Mouse (Mus musculus) testis, postnatal 14 days (tissue): Measurements from ENCODE around the gene Shroom3.

ENCODE experiments used
- DNase-seq: peaks from one replicate; pipeline ENCODE4 v3.0.0; 2021; ENCODE audit warnings: low spot score

The Shroom3 gene

DNA sequence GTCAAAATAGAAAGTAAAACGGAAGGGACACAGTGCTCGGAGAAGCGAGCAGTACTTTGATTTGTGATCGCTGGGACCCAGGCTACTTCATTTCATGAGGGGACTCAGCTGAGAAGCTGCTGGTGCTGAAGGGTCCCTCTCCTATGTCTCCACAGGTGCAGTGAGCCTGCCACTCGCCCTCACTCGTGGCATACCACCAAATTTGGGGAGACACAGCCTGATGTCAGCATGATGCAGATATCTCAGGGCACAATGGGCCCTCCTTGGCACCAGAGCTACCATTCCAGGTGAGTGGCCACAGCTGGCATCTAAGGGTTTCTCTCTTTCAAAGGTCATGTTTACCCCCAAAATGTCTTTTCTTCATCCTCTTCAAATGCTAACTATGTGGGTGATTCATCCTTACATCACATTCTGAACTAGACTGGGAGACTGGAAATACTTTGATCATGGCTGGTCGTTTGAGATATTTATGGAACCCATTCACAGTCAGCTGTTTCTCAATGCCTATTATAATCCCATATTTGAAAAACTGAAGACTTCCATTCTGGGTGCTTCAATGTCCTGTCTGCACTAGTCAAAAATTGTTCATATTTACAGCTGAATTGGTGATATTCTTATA lies 250.5 kb downstream of the Shroom3 start:
- no peak for DNase-seq

DNA sequence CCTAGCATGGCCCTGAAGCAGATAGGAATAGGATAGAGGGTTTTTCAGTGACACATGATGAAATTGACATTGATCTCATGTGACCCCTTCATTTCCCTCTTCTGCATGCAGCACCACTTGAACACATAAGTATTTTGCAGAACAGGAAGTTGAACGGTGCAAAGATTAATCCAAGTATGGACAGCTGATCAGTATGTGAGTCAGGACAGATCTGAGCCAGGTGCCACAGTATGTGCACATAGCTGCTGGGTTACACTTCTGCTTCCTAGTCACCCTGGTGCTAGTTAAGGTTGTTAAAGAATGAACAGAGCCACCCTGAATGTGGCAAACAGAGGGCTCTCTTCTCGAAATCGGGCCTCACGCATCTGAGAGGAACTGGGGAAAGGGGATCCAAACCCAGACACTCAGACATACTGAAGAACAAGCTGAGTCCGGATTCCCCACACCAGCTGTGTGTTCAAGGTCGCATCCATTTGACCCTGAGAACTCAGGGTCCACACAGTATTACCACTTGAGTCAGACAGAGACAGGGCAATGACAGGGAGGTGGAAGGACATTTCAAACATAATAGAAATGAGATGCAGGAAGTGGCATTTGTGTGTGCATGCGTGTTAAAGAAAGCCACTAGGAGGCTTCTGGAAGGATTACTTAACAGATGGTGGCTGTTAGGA lies 251.2 kb downstream of the Shroom3 start:
- DNase-seq = no peak

GRCm38 (mm10) chr5:92935883-92936282 lies 252.6 kb downstream of the Shroom3 start:
- no peak for DNase-seq

DNA sequence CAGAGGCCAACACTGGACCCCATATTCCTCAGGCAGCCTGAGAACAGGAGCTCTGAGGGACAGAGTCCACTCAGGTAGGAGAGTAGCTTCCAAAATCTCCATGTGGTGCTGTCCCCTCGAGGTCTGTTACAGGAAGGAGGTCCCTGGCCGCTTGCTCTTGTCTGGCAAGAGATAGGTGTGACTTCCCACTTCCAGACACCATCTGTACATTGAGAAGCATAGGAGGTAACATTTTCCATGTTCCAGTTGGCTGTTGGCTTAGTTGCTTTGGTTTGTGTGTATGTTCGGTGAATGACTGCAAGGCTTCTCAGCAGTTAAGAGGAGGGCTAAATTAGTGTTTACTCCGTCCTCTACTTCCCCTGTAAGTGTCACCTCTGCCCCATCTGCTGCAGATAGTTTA lies 254.5 kb downstream of the Shroom3 start:
- DNase-seq = no peak

- DNase-seq = no peak
These were observed 256.2 kb downstream of the Shroom3 start for GRCm38 (mm10) chr5:92939246-92939995.

DNA sequence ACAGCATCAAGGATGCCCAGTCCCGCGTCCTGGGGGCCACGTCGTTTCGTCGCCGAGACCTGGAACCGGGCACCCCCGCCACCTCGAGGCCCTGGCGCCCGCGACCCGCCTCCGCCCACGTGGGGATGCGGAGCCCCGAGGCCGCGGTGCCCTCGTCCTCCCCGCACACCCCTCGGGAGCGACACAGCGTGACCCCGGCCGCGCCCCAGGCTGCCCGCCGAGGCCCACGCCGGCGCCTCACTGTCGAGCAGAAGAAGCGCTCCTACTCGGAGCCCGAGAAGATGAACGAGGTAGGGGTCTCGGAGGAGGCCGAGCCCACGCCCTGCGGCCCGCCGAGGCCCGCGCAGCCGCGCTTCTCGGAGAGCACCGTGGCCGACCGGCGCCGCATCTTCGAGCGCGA lies 258.9 kb downstream of the Shroom3 start:
- no peak for DNase-seq

GRCm38 (mm10) chr5:92942577-92942976 lies 259.3 kb downstream of the Shroom3 start:
- DNase-seq = no peak

DNA sequence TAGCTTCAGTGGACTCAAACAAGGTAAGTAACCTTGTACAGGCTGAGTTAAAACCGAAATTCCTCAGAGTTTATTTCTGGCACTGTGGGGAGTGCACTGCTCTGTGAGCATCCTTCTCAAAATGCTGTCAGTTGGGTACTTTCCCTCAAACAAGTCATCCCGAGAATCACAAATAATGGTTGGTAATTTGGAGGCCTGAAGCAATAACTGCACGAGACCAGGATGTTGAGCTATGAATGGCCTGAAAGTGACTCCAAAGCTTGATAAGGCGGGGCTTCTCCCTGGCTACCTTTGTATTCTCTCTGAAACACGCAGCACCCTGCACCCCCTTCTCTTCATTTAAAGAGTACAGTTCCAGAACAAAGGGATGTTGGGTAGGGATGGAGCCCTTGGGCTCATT lies 261.6 kb downstream of the Shroom3 start:
- no peak for DNase-seq

- DNase-seq = no peak
These were observed 265.9 kb downstream of the Shroom3 start for GRCm38 (mm10) chr5:92948972-92949745.

GRCm38 (mm10) chr5:92950583-92950982 lies 267.3 kb downstream of the Shroom3 start:
- no peak for DNase-seq

- DNase-seq = no peak
These were observed 267.8 kb downstream of the Shroom3 start for GRCm38 (mm10) chr5:92951079-92951478.

GRCm38 (mm10) chr5:92953865-92954264 lies 270.6 kb downstream of the Shroom3 start:
- DNase-seq = no peak

GRCm38 (mm10) chr5:92954323-92954722 lies 271.1 kb downstream of the Shroom3 start:
- DNase-seq = peak; percentile 46

GRCm38 (mm10) chr5:92954827-92955475 lies 271.7 kb downstream of the Shroom3 start:
- no peak for DNase-seq

- no peak for DNase-seq
These were observed 276.1 kb downstream of the Shroom3 start for GRCm38 (mm10) chr5:92959287-92959686.

DNA sequence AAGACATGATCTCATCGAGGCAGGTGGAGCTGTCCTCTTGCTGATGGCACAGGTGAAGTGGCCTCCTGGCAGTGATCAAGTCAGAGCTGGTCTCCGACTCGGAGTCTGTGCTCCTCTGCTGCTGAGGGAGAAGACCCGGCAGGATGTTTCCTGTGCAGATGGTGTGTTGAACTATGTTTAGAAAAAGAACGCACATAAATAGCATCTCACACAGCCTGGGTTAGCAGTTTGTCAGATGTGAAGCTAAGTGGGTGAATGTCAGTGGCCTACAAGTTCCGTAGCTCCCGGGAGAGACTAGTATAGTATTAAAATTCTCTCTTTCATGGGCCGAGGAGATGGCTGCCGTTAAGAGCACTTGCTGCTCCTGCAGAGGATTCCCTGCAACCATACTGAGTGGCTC lies 276.5 kb downstream of the Shroom3 start:
- DNase-seq = no peak

DNA sequence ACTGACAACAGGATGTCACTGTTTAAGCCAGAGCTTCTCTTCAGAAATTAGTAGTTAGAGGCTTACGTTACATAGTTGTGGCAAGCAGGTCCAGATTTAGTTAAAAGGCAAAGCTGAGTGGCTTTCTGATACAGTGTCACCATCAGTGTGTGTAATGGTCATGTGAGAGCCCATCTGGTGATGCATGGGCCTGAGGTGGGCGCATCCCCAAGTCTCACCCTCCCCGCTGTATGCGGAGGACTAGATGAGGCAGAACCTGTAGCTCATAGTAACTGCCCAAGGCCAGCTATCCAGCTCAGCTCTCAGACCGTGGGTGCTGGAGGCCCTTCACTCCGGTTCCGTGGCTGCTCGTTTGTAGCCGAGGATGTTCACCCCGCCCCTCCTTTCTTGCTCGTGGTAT lies 278.1 kb downstream of the Shroom3 start:
- DNase-seq = no peak

GRCm38 (mm10) chr5:92961770-92962231 lies 278.6 kb downstream of the Shroom3 start:
- peak; percentile 46 for DNase-seq

DNA sequence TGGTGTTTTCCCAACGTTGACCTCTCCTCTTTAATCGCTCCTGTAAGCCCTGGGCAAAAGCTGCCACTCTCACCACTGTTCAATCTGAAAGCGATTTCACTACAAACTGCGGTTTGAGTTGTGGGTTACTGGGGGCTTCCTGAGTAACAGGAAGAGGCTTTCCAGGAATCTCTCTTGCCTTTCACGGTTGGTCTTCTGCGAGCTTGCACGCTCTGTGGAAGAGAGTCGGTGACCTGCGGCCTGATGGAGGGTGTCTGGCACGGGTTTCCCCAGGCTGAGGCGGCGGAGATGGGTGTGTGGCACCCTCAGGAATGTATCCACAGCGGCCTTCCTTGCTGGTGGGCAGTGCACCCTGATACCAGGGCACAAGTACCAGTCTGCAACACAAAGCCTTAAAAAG lies 281.5 kb downstream of the Shroom3 start:
- no peak for DNase-seq

DNA sequence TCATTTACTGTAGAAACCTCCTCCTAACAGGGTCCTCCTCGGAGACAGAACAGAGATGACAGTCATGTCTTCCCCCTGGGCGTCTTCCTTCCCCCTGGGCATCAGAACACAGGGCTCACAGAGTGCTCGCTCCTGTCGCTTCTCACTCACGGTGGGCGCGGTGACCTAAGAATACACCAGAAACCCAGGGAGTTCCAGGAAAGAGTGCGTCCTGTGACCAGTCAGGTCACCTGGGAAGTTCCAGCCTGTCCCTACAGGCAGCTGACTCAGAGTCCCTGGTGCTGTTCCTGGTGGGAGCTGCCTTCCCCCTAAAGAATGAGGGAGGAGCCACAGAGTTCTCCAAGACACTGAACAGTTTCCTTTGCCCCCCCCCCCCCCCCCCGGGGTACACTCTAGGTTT lies 283.9 kb downstream of the Shroom3 start:
- DNase-seq = no peak

- no peak for DNase-seq
These were observed 284.7 kb downstream of the Shroom3 start for GRCm38 (mm10) chr5:92967906-92968305.

GRCm38 (mm10) chr5:92969443-92969842 lies 286.2 kb downstream of the Shroom3 start:
- no peak for DNase-seq
